Mouse (Mus musculus): ENCODE results near the gene Narfl. TPM values are rescaled to one million over a fixed set of nuclear protein-coding genes. Genes with fewer than 3 reads are reported as not detected.

Narfl gene
- polyA plus RNA-seq, 1 experiment, result 12.7 TPM

GRCm38 (mm10) chr17:25743831-25744230 lies 29.7 kb upstream of the Narfl start:
- no peak for TF ChIP-seq FLI1 (IDR thresholded peaks at IDR 0.05; ENCODE audit: low read length)
- no peak for TF ChIP-seq GATA1 (IDR thresholded peaks at IDR 0.05; ENCODE audit: borderline replicate concordance, low read length)
- Histone ChIP-seq H3K36me3 (replicated peaks; ENCODE audit: low read length) (no peaks in the 10 kb centered on the region), H3K27me3 (replicated peaks) (peaks cover 62% of the 10 kb centered on the region)

GRCm38 (mm10) chr17:25744311-25744710 lies 29.3 kb upstream of the Narfl start:
- peaks cover 60% of the 10 kb centered on the region for H3K27me3 ChIP-seq (replicated peaks)
- H3K9me3 ChIP-seq, result no peaks in the 10 kb centered on the region
- H3K4me1 ChIP-seq, result no peaks in the 10 kb centered on the region
- no peak overlapping the region for H3K4me3 ChIP-seq (replicated peaks)
- H3K36me3 ChIP-seq (replicated peaks; ENCODE audit: low read length), result no peaks in the 10 kb centered on the region
- TF ChIP-seq FLI1 (IDR thresholded peaks at IDR 0.05; ENCODE audit: low read length) (no peak), GATA1 (IDR thresholded peaks at IDR 0.05; ENCODE audit: borderline replicate concordance, low read length) (no peak)

More at GRCm38 (mm10) chr17:25743831-25744230, 29.7 kb upstream of the Narfl start:
- Histone ChIP-seq H3K4me1 (no peaks in the 10 kb centered on the region), H3K9me3 (no peaks in the 10 kb centered on the region), H3K4me3 (replicated peaks) (no peak overlapping the region)

- Histone ChIP-seq H3K4me3 (replicated peaks) (no peak overlapping the region), H3K36me3 (replicated peaks; ENCODE audit: low read length) (no peaks in the 10 kb centered on the region), H3K27me3 (replicated peaks) (peaks cover 77% of the 10 kb centered on the region), H3K9me3 (no peaks in the 10 kb centered on the region), H3K4me1 (no peaks in the 10 kb centered on the region)
- TF ChIP-seq GATA1 (IDR thresholded peaks at IDR 0.05; ENCODE audit: borderline replicate concordance, low read length), result no peak
- no peak for TF ChIP-seq FLI1 (IDR thresholded peaks at IDR 0.05; ENCODE audit: low read length)
Measured at GRCm38 (mm10) chr17:25748238-25748637, 25.3 kb upstream of the Narfl start.

- H3K4me1 ChIP-seq, result no peaks in the 10 kb centered on the region
- TF ChIP-seq GATA1 (IDR thresholded peaks at IDR 0.05; ENCODE audit: borderline replicate concordance, low read length) (no peak), FLI1 (IDR thresholded peaks at IDR 0.05; ENCODE audit: low read length) (no peak)
Measured at GRCm38 (mm10) chr17:25749314-25749713, 24.3 kb upstream of the Narfl start.

GRCm38 (mm10) chr17:25751446-25751845 lies 22.1 kb upstream of the Narfl start:
- H3K9me3 ChIP-seq, result no peaks in the 10 kb centered on the region
- H3K4me1 ChIP-seq, result no peaks in the 10 kb centered on the region
- peaks cover 83% of the 10 kb centered on the region for H3K27me3 ChIP-seq (replicated peaks)
- H3K36me3 ChIP-seq (replicated peaks; ENCODE audit: low read length), result no peaks in the 10 kb centered on the region
- TF ChIP-seq GATA1 (IDR thresholded peaks at IDR 0.05; ENCODE audit: borderline replicate concordance, low read length), result no peak
- no peak for TF ChIP-seq FLI1 (IDR thresholded peaks at IDR 0.05; ENCODE audit: low read length)
- H3K4me3 ChIP-seq (replicated peaks), result no peak overlapping the region

More at GRCm38 (mm10) chr17:25749314-25749713, 24.3 kb upstream of the Narfl start:
- Histone ChIP-seq H3K9me3 (no peaks in the 10 kb centered on the region), H3K36me3 (replicated peaks; ENCODE audit: low read length) (no peaks in the 10 kb centered on the region), H3K4me3 (replicated peaks) (no peak overlapping the region), H3K27me3 (replicated peaks) (peaks cover 80% of the 10 kb centered on the region)

GRCm38 (mm10) chr17:25754241-25754640 lies 19.3 kb upstream of the Narfl start, which contains the start of gene Msln:
Gene Msln, minus strand, starts transcription at chr17:25754378.
- TF ChIP-seq FLI1 (IDR thresholded peaks at IDR 0.05; ENCODE audit: low read length) (no peak), GATA1 (IDR thresholded peaks at IDR 0.05; ENCODE audit: borderline replicate concordance, low read length) (no peak)
- Histone ChIP-seq H3K9me3 (no peaks in the 10 kb centered on the region), H3K27me3 (replicated peaks) (peaks cover 86% of the 10 kb centered on the region)

GRCm38 (mm10) chr17:25755086-25755485 lies 18.5 kb upstream of the Narfl start:
- Histone ChIP-seq H3K9me3 (no peaks in the 10 kb centered on the region), H3K27me3 (replicated peaks) (peaks cover 81% of the 10 kb centered on the region), H3K36me3 (replicated peaks; ENCODE audit: low read length) (no peaks in the 10 kb centered on the region), H3K4me1 (no peaks in the 10 kb centered on the region), H3K4me3 (replicated peaks) (no peak overlapping the region)
- TF ChIP-seq GATA1 (IDR thresholded peaks at IDR 0.05; ENCODE audit: borderline replicate concordance, low read length) (no peak), FLI1 (IDR thresholded peaks at IDR 0.05; ENCODE audit: low read length) (no peak)

More at GRCm38 (mm10) chr17:25754241-25754640, 19.3 kb upstream of the Narfl start, which contains the start of gene Msln:
- Histone ChIP-seq H3K4me3 (replicated peaks) (no peak within 1 kb of the TSS), H3K4me1 (no peaks in the 10 kb centered on the region), H3K36me3 (replicated peaks; ENCODE audit: low read length) (no peaks in the 10 kb centered on the region)

GRCm38 (mm10) chr17:25755627-25756377 lies 17.8 kb upstream of the Narfl start:
- Histone ChIP-seq H3K36me3 (replicated peaks; ENCODE audit: low read length) (no peaks in the 10 kb centered on the region), H3K9me3 (no peaks in the 10 kb centered on the region), H3K4me1 (no peaks in the 10 kb centered on the region), H3K27me3 (replicated peaks) (peaks cover 76% of the 10 kb centered on the region), H3K4me3 (replicated peaks) (no peak overlapping the region)
- TF ChIP-seq FLI1 (IDR thresholded peaks at IDR 0.05; ENCODE audit: low read length), result no peak
- no peak for TF ChIP-seq GATA1 (IDR thresholded peaks at IDR 0.05; ENCODE audit: borderline replicate concordance, low read length)

- Histone ChIP-seq H3K4me3 (replicated peaks) (no peak overlapping the region), H3K9me3 (no peaks in the 10 kb centered on the region), H3K27me3 (replicated peaks) (peaks cover 72% of the 10 kb centered on the region), H3K36me3 (replicated peaks; ENCODE audit: low read length) (no peaks in the 10 kb centered on the region), H3K4me1 (no peaks in the 10 kb centered on the region)
- no peak for TF ChIP-seq FLI1 (IDR thresholded peaks at IDR 0.05; ENCODE audit: low read length)
- TF ChIP-seq GATA1 (IDR thresholded peaks at IDR 0.05; ENCODE audit: borderline replicate concordance, low read length), result no peak
Measured at GRCm38 (mm10) chr17:25756378-25757242, 17.0 kb upstream of the Narfl start.

All from megakaryocyte, embryonic 14.5 days (primary cell).